Mouse (Mus musculus) brain, embryonic 14.5 days (tissue): Measurements from ENCODE around the gene Zfp94.

Experiments used
- CTCF ChIP-seq: fragments of 200-500 bp; IDR thresholded peaks from 2 replicates; pipeline ENCODE4 v1.5.1; 2012; ENCODE audit warnings: inconsistent platforms, mild to moderate bottlenecking, moderate library complexity, borderline replicate concordance; ENCODE audit not compliant: insufficient read depth, insufficient read length; ENCODE audit errors: extremely low read depth
- POLR2A ChIP-seq: fragments of 200-500 bp; IDR thresholded peaks from 2 replicates; pipeline ENCODE4 v1.6.1; 2012; ENCODE audit warnings: mild to moderate bottlenecking, inconsistent platforms, borderline replicate concordance; ENCODE audit not compliant: poor library complexity, insufficient read depth, insufficient read length, severe bottlenecking; ENCODE audit errors: extremely low read depth

DNA sequence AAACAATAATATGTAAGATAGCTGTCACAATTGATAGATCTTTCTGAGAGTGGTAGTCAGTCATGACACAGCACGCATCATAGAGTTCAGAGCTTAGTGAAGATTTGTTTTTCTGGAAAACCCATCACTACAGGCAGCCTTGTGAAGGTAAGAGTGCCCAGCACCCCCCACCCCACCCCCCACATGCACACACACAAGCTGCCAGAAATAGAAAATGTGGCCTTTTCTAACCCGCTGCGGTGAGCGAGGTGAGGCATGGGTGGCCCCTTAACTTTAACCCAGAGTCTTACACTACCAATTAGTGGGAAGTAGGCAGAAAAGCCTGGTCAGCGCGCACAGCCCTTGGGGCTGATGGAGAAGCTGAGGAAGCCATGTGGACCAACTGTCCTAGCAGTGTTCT is 45.3 kb downstream of the Zfp94 start:
- TF ChIP-seq CTCF (no peak), POLR2A (no peak)
